Mouse (Mus musculus): ENCODE measurements around the gene Gm44511. TPM values are rescaled to one million over a fixed set of nuclear protein-coding genes. Genes with fewer than 3 reads are reported as not detected.
A peak's percentile ranks its signal among the peaks of the same experiment; 100 is the strongest.

Gm44511 gene
- 0.23 TPM in 1 of 2 replicates, not detected in the other for polyA plus RNA-seq (2012; rRNA removed)

DNA sequence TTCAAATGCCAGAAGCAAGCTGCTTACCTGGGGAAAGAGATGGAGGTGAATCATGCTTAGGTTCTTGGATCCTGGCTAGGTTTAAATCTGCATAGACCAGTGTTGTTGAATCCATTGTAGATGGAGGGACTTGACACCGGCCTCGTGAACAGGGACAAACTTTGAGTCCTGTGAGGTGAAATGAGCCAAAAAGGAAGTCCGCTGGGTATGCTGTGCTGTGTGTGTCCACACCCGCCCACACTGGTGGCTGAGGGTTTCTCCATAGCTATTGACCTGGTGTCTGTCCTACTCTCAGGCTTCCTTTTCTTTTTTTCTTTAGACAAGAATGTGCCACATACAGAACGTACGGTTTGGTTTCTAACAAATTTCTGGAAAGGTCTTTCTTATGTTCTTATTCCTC, at the start of gene Gm44511, which contains the start of gene Klrb1b:
Gm44511 (minus strand) TSS at position 184 of the 400 bp plus-strand sequence.
Klrb1b (minus strand) TSS at position 200 of the 400 bp plus-strand sequence.
- Histone ChIP-seq H3K36me3 (ENCODE audit: control insufficient read depth, insufficient read depth, low read length) (no peaks in the 10 kb centered on the region), H3K4me1 (ENCODE audit: control insufficient read depth, insufficient read depth, low read length) (no peaks in the 10 kb centered on the region), H3K4me3 (ENCODE audit: insufficient read depth, low read depth, low read length) (no peak within 1 kb of the TSS), H3K27me3 (replicated peaks; ENCODE audit: control insufficient read depth, insufficient read depth, low read length) (no peaks in the 10 kb centered on the region), H3K27ac (ENCODE audit: insufficient read depth, low read depth, low read length) (no peak within 1 kb of the TSS)
- no peak for DNase-seq
- WGBS = 86% methylated on average over 6 of the region's 6 CpGs
- TF ChIP-seq POLR2A (IDR thresholded peaks at IDR 0.05; ENCODE audit: low read depth, low read length) (no peak), CTCF (conservative IDR thresholded peaks at IDR 0.05; ENCODE audit: insufficient read depth, insufficient read length, low read depth, low read length) (no peak)

DNA sequence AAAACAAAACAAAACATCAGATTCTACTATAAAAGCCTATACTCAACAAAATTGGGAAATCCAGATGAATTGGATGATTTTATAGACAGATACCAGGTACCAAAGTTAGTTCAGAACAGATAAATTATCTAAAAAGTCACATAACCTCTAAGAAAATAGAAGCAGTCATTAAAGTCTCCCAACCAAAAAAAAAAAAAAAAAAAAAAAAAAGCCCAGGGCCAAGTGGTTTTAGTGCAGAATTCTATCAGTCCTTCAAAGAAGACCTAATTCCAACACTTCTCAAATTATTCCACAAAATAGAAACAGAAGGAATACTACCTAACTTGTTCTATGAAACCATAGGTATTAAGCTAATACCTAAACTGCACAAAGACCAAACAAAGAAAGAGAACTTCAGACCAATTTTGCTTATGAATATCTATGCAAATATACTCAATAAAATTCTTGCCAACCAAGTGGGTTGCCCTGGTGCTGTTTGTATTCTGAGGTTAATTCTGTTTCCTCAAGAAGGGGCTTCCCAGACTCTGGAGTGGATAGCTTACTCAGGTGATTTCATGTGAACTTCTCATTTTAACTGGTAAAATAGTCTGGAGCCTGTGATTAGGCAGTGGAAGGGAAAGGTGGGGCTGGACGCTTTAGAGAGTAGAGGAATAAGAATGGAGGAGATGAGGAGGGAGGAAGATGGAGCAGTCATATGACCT, 45.9 kb upstream of the Gm44511 start:
- Histone ChIP-seq H3K27ac (ENCODE audit: insufficient read depth, low read depth, low read length) (no peak overlapping the region), H3K36me3 (ENCODE audit: control insufficient read depth, insufficient read depth, low read length) (no peaks in the 10 kb centered on the region), H3K27me3 (replicated peaks; ENCODE audit: control insufficient read depth, insufficient read depth, low read length) (no peaks in the 10 kb centered on the region), H3K4me3 (ENCODE audit: insufficient read depth, low read depth, low read length) (no peak overlapping the region), H3K4me1 (ENCODE audit: control insufficient read depth, insufficient read depth, low read length) (no peaks in the 10 kb centered on the region)
- 95% methylated on average over 1 of the region's 1 CpGs for WGBS
- no peak for DNase-seq
- TF ChIP-seq POLR2A (IDR thresholded peaks at IDR 0.05; ENCODE audit: low read depth, low read length) = no peak
- TF ChIP-seq CTCF (conservative IDR thresholded peaks at IDR 0.05; ENCODE audit: insufficient read depth, insufficient read length, low read depth, low read length) = no peak

GRCm38 (mm10) chr6:128868861-128869260, 42.7 kb upstream of the Gm44511 start:
- Histone ChIP-seq H3K27ac (ENCODE audit: insufficient read depth, low read depth, low read length) (no peak overlapping the region), H3K4me3 (ENCODE audit: insufficient read depth, low read depth, low read length) (no peak overlapping the region), H3K4me1 (ENCODE audit: control insufficient read depth, insufficient read depth, low read length) (no peaks in the 10 kb centered on the region), H3K36me3 (ENCODE audit: control insufficient read depth, insufficient read depth, low read length) (no peaks in the 10 kb centered on the region), H3K27me3 (replicated peaks; ENCODE audit: control insufficient read depth, insufficient read depth, low read length) (no peaks in the 10 kb centered on the region)
- DNase-seq = no peak
- WGBS = 56% methylated on average over 3 of the region's 3 CpGs
- TF ChIP-seq CTCF (conservative IDR thresholded peaks at IDR 0.05; ENCODE audit: insufficient read depth, insufficient read length, low read depth, low read length) (no peak), POLR2A (IDR thresholded peaks at IDR 0.05; ENCODE audit: low read depth, low read length) (no peak)

DNA sequence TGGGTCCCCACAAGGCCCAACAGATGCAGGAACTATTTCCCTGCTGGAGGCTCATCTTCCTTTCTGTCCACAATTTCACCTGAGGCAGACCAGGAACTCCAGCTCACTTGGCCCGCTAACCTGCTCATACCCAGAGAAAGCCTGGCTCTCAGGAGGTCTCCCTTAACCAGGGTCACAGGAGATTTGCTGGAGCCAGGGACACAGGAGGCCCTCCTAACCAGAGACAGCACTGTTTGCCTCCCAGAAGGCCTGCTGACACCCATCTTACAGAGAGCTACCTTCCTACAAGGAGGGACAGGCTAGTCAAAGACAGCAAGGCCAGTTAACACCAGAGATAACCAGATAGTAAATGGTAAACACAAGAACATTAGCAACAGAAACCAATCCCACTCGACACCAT, 31.9 kb upstream of the Gm44511 start:
- H3K4me3 ChIP-seq (ENCODE audit: insufficient read depth, low read depth, low read length) = no peak overlapping the region
- TF ChIP-seq CTCF (conservative IDR thresholded peaks at IDR 0.05; ENCODE audit: insufficient read depth, insufficient read length, low read depth, low read length) (no peak), POLR2A (IDR thresholded peaks at IDR 0.05; ENCODE audit: low read depth, low read length) (no peak)
- WGBS = 93% methylated on average over 2 of the region's 2 CpGs
- H3K27me3 ChIP-seq (replicated peaks; ENCODE audit: control insufficient read depth, insufficient read depth, low read length) = no peaks in the 10 kb centered on the region
- no peak overlapping the region for H3K27ac ChIP-seq (ENCODE audit: insufficient read depth, low read depth, low read length)
- H3K36me3 ChIP-seq (ENCODE audit: control insufficient read depth, insufficient read depth, low read length) = no peaks in the 10 kb centered on the region
- peaks cover 5% of the 10 kb centered on the region; the same call in 1 of the 2 replicates for H3K4me1 ChIP-seq (ENCODE audit: control insufficient read depth, insufficient read depth, low read length)
- no peak for DNase-seq

GRCm38 (mm10) chr6:128856250-128856649, 30.1 kb upstream of the Gm44511 start:
- peak; percentile 95 for DNase-seq
- peaks cover 5% of the 10 kb centered on the region; the same call in 1 of the 2 replicates for H3K4me1 ChIP-seq (ENCODE audit: control insufficient read depth, insufficient read depth, low read length)
- TF ChIP-seq CTCF (conservative IDR thresholded peaks at IDR 0.05; ENCODE audit: insufficient read depth, insufficient read length, low read depth, low read length) (no peak), POLR2A (IDR thresholded peaks at IDR 0.05; ENCODE audit: low read depth, low read length) (no peak)
- no peak overlapping the region for H3K4me3 ChIP-seq (ENCODE audit: insufficient read depth, low read depth, low read length)
- H3K36me3 ChIP-seq (ENCODE audit: control insufficient read depth, insufficient read depth, low read length) = no peaks in the 10 kb centered on the region
- 56% methylated on average over 5 of the region's 5 CpGs for WGBS
- H3K27me3 ChIP-seq (replicated peaks; ENCODE audit: control insufficient read depth, insufficient read depth, low read length) = no peaks in the 10 kb centered on the region
- no peak overlapping the region for H3K27ac ChIP-seq (ENCODE audit: insufficient read depth, low read depth, low read length)

GRCm38 (mm10) chr6:128855477-128855876, 29.4 kb upstream of the Gm44511 start:
- no peaks in the 10 kb centered on the region for H3K27me3 ChIP-seq (replicated peaks; ENCODE audit: control insufficient read depth, insufficient read depth, low read length)
- no peak overlapping the region for H3K27ac ChIP-seq (ENCODE audit: insufficient read depth, low read depth, low read length)
- no peaks in the 10 kb centered on the region for H3K36me3 ChIP-seq (ENCODE audit: control insufficient read depth, insufficient read depth, low read length)
- whole genome bisulfite sequencing = 40% methylated on average over 1 of the region's 1 CpGs
- H3K4me3 ChIP-seq (ENCODE audit: insufficient read depth, low read depth, low read length) = no peak overlapping the region
- TF ChIP-seq POLR2A (IDR thresholded peaks at IDR 0.05; ENCODE audit: low read depth, low read length) (no peak), CTCF (conservative IDR thresholded peaks at IDR 0.05; ENCODE audit: insufficient read depth, insufficient read length, low read depth, low read length) (no peak)
- peak; percentile 53 for DNase-seq
- peaks cover 5% of the 10 kb centered on the region; the same call in 1 of the 2 replicates for H3K4me1 ChIP-seq (ENCODE audit: control insufficient read depth, insufficient read depth, low read length)

- WGBS = 98% methylated on average over 3 of the region's 3 CpGs
- TF ChIP-seq POLR2A (IDR thresholded peaks at IDR 0.05; ENCODE audit: low read depth, low read length) = no peak
- TF ChIP-seq CTCF (conservative IDR thresholded peaks at IDR 0.05; ENCODE audit: insufficient read depth, insufficient read length, low read depth, low read length) = no peak
- peaks cover 5% of the 10 kb centered on the region; the same call in 1 of the 2 replicates for H3K4me1 ChIP-seq (ENCODE audit: control insufficient read depth, insufficient read depth, low read length)
- H3K36me3 ChIP-seq (ENCODE audit: control insufficient read depth, insufficient read depth, low read length) = no peaks in the 10 kb centered on the region
- no peak overlapping the region for H3K4me3 ChIP-seq (ENCODE audit: insufficient read depth, low read depth, low read length)
- DNase-seq = no peak
- no peak overlapping the region for H3K27ac ChIP-seq (ENCODE audit: insufficient read depth, low read depth, low read length)
- no peaks in the 10 kb centered on the region for H3K27me3 ChIP-seq (replicated peaks; ENCODE audit: control insufficient read depth, insufficient read depth, low read length)
These were observed 28.8 kb upstream of the Gm44511 start for GRCm38 (mm10) chr6:128854895-128855294.
